Mouse (Mus musculus) macrophage (primary cell): ENCODE results near the gene Gcgr. TPM values are rescaled to one million over a fixed set of nuclear protein-coding genes. Genes with fewer than 3 reads are reported as not detected.

ENCODE experiments used
- H3K27ac ChIP-seq: fragments of 350-480 bp; formaldehyde crosslinking; 2 replicates; pipeline ENCODE4 v1.9.0; 2021
- H3K36me3 ChIP-seq: fragments of 350-480 bp; formaldehyde crosslinking; 2 replicates; pipeline ENCODE4 v1.9.0; 2021; ENCODE audit errors: inconsistent target
- H3K4me3 ChIP-seq: fragments of 350-480 bp; formaldehyde crosslinking; 2 replicates; pipeline ENCODE4 v1.9.0; 2021; ENCODE audit errors: inconsistent target
- H3K79me2 ChIP-seq: fragments of 350-480 bp; formaldehyde crosslinking; 2 replicates; pipeline ENCODE4 v1.9.0; 2021; ENCODE audit errors: inconsistent target
- WGBS: methylation state at CpG from one replicate; pipeline ENCODE4 v1.1.7; 2026; ENCODE audit warnings: inconsistent platforms; ENCODE audit not compliant: missing documents; 5-methylcytosine and 5-hydroxymethylcytosine counted together
- polyA plus RNA-seq: library from polyadenylated mRNA; stranded (reverse); fragments of 250-400 nt; gene quantifications from 3 replicates; pipeline ENCODE4 v1.2.4, GENCODE M21; 2018; ENCODE audit warnings: inconsistent platforms

Gcgr gene
- polyA plus RNA-seq, 1 experiment from 2014 or later, result 0.09 TPM

DNA sequence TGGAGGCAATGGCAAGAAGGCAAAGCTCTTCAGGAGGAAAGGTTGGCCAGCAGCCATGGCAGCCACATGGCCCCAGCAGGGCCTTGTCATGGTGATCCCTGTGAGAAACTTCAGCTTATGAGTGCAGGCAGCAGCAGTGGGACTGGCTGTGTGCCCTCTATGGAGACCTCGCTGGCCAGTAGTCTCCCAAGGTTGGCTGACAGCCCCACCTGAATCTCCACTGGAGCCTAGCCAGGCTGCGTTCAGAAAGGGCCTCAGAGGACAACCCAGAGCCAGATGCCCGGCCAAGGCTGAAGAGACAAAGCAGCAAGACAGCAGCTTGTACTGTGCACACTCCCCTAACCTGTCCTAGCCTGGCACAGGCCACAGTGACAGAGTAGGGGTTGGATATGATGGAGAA lies 8.0 kb downstream of the Gcgr start:
- 83% methylated on average over 3 of the region's 3 CpGs for WGBS
- no peak overlapping the region for H3K27ac ChIP-seq
- H3K4me3 ChIP-seq, result no peak overlapping the region
- H3K79me2 ChIP-seq, result no peaks in the 10 kb centered on the region
- peaks cover 14% of the 10 kb centered on the region; the same call in 1 of the 2 replicates for H3K36me3 ChIP-seq

DNA sequence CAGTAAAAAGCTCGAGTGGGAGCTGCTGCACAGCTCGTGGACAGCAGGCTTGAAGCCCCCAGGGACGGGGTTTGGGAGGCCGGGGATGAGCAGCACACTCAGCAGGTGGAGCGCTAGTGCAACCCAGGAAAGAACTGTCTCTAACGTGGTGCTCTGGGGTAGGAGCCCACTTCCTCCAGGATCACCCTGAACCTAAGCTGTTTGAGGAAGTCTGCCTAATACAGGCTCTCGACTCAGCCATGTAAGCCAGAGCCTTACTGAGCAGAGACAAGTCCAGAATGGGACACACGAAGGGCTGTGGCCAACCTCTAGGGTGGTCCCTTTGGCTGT lies 8.4 kb downstream of the Gcgr start:
- 17% methylated on average over 8 of the region's 8 CpGs for WGBS
- Histone ChIP-seq H3K4me3 (no peak overlapping the region), H3K79me2 (no peaks in the 10 kb centered on the region), H3K36me3 (peaks cover 19% of the 10 kb centered on the region; the same call in 1 of the 2 replicates), H3K27ac (no peak overlapping the region)

DNA sequence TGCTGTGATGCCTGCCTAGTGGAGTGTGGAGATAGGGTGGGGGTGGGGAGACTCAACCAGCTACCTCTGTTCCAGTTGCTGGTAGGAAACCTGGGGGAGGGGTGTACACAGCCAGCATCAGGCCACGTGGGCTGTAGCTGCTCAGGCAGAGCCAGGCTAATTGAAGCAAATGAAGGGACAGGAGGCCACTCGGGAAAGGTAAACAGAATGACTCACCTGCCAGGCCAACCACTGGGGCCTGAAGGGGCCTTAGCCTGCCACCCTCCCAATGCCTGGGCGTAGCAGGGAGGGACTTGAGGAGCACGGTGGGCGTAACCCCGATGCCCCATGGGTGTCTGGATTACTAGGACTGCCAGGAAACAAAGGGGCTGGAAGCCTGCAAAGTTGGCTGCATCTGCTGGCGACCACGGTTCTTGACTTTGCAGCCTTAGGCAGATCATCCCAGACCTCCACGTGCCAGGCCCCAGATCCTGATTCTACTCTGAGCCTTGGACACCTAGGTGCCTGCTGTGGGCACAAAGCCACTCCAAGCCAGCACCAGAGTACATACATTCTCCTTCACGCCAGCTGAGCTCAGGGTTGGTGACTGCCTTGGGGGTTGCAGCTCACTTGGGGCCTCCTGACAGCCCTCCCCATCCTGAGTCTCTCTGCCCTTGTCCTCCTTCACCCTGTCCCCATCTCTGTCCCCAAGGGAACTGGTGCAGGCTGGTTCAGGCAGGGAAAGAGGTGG lies 9.0 kb downstream of the Gcgr start:
- 70% methylated on average over 10 of the region's 10 CpGs for WGBS
- H3K27ac ChIP-seq, result no peak overlapping the region
- no peaks in the 10 kb centered on the region for H3K79me2 ChIP-seq
- peaks cover 24% of the 10 kb centered on the region for H3K36me3 ChIP-seq
- no peak overlapping the region for H3K4me3 ChIP-seq

DNA sequence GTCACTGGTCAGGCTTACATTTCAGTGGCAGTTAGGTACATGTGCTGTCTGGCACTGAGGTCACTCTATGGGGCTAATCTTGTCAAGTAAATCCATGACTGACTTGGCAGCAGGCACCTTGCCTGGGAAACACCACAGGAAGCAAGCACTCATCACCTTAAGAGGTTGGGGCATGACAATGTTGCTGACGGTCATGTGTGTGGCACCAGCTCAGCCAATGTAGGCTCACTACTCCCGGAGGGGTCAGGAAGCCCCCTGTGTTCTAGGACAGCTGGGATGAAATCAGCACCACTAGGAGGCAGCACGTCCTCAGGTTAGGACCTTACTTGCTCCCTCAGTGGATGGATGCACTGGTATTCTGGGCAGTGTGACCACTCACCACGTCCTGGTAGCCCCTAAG lies 11.4 kb downstream of the Gcgr start:
- Histone ChIP-seq H3K4me3 (no peak overlapping the region), H3K36me3 (peaks cover 30% of the 10 kb centered on the region), H3K27ac (no peak overlapping the region), H3K79me2 (peaks cover 21% of the 10 kb centered on the region; the same call in 1 of the 2 replicates)
- 73% methylated on average over 4 of the region's 4 CpGs for WGBS

DNA sequence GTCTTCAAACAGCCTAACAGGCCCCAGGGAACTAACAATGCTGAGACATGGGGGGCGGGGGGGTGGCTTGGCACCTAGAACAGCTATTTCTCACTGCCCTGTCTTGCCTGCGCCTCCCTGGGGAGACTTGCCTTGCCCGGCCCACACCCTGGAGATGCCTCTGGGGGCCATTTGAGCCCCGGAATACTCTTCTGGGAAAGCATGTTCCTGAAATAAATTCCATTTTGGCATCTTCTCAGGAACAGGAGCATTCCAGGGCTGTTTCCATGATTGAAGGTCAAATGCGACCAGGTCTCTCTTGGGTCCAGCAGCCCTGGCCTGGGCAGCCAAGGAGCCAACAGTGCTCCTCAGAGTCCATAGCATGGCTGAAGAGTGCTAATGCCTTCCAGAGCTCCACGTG lies 11.9 kb downstream of the Gcgr start:
- Histone ChIP-seq H3K27ac (no peak overlapping the region), H3K4me3 (no peak overlapping the region), H3K36me3 (peaks cover 30% of the 10 kb centered on the region), H3K79me2 (peaks cover 26% of the 10 kb centered on the region; the same call in 1 of the 2 replicates)
- 94% methylated on average over 6 of the region's 6 CpGs for WGBS

DNA sequence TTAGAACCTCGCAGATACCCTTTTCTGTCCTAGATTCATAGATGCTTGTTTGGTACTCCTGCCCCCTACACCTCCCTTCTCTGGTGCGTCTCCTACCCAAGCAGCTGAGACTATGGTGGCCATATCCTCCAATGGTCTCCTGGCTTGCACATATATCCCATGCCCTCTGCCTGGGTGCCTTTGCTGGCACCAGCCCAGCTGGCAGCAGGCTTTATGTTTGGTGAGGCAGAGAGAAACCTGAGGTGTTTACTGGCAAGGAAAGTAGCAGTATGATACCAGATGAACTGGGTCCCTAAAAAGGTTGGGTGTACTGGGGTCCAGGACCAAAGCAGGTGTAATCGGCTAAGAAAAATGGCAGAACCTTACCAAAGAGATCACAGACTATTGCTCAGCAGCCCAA lies 15.5 kb downstream of the Gcgr start:
- peaks cover 44% of the 10 kb centered on the region for H3K79me2 ChIP-seq

DNA sequence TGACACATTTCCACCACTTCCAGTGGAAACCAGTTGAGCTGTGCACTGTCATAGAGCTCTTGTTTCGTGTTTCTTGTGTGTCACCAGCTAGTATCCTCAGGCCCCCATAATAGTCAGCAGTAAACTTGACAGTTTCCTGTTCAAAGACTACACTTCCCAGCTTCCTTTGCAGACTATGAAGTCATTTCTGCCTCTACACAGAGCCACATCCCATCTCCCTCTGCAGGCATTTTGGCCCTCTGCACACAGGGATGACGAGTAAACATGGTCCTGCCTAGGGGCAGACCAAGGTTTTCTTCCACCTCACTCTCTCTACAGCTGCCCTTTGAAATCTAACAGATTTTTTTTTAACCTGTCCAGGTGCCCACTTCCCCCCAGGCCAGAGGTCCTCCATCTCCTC lies 17.0 kb downstream of the Gcgr start:
- H3K79me2 ChIP-seq, result peaks cover 44% of the 10 kb centered on the region
- peak overlapping the region; percentile 83 for H3K27ac ChIP-seq
- H3K36me3 ChIP-seq, result peaks cover 26% of the 10 kb centered on the region
- WGBS, result 49% methylated on average over 2 of the region's 2 CpGs
- H3K4me3 ChIP-seq, result no peak overlapping the region

More for the DNA sequence above, 15.5 kb downstream of the Gcgr start:
- H3K36me3 ChIP-seq, result peaks cover 30% of the 10 kb centered on the region
- no peak overlapping the region for H3K27ac ChIP-seq
- WGBS, result 97% methylated on average over 3 of the region's 3 CpGs
- no peak overlapping the region for H3K4me3 ChIP-seq

DNA sequence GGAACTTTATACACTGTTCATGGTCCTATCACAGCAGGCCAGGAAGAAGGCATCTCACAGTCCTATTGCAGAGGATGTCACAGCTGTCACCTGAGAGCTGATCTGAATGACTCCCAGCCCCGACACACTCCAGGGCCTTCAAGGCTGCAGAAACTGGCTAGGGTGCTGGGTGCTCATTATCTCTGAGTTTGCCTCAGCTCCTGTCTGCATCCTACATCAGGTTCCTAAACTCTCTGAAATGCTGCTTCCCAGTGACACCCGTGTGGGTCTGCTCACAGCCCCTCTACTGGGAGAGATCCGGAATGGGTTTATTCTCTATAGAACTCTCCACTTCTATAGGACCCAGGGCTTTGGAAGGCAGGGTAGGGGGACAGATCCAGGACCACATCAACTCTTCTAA lies 17.7 kb downstream of the Gcgr start:
- Histone ChIP-seq H3K79me2 (peaks cover 44% of the 10 kb centered on the region), H3K4me3 (peak overlapping the region; percentile 69), H3K36me3 (peaks cover 19% of the 10 kb centered on the region), H3K27ac (peak overlapping the region; percentile 83)
- WGBS, result 88% methylated on average over 3 of the region's 3 CpGs

DNA sequence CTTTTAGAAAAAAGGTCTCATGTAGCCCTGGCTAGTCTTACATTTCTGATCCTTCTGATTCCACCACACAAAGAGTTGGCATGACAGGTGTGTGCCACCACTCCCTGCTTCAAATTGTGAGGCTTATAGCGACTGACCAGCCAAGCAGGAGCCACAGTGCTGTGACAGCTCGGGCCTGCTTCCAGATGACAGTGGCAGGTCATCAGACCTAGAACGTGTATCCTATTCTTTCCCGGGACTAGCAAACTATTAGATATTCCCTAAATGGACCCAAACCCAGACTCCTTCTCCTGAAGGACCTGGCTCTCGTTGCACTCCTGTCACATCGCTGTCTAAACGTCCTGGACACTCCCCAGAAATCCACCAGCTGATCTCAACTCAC lies 18.3 kb downstream of the Gcgr start:
- Histone ChIP-seq H3K36me3 (peaks cover 13% of the 10 kb centered on the region), H3K79me2 (peaks cover 44% of the 10 kb centered on the region), H3K4me3 (peak overlapping the region; percentile 69), H3K27ac (peak overlapping the region; percentile 83)
- WGBS, result 13% methylated on average over 7 of the region's 7 CpGs

DNA sequence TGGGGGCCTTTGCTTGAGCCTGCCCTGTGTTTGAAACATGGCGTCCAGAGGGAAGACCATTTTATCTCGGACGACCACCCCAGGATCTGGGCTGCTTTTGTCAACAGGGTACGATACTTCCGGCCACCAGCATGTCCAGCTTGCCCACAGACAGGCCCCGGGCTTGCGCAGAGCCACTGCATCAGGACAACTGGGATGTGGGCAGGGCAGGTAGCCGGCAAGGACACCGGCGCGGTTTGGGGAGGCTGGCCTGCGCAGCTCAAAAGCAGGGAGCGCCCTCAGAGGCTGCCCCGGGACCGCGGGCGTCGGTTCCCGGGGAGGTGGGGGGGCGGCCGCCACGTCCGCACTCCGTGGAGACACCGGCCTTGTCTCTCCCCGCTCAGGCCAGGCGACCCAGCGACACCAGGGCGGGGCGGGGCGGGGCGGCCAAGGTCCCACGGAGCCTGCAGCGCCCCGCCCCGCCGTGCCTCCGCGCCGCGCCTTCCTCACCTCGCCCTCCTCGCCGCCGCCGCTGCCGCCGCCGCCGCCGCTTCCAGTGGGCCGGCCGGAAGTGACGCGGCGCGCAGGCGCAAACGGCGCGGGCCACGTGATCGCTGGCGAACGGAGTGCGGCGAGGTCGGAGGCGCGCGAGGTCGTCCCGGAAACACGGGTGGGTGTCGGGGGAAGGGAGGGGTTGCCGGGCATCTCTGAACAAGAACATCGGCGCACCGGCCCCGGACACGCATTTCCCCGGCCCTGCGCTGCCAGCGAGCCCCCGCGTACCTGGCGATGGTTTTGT lies 18.9 kb downstream of the Gcgr start, which contains the start of gene Mcrip1:
TSS of gene Mcrip1 (minus strand) at position 560 of the 778 bp plus-strand sequence.
- Histone ChIP-seq H3K4me3 (peak within 1 kb of the TSS; percentile 69), H3K27ac (peak within 1 kb of the TSS; percentile 83), H3K79me2 (peaks cover 44% of the 10 kb centered on the region), H3K36me3 (peaks cover 7% of the 10 kb centered on the region)
- WGBS, result 1% methylated on average over 72 of the region's 87 CpGs

DNA sequence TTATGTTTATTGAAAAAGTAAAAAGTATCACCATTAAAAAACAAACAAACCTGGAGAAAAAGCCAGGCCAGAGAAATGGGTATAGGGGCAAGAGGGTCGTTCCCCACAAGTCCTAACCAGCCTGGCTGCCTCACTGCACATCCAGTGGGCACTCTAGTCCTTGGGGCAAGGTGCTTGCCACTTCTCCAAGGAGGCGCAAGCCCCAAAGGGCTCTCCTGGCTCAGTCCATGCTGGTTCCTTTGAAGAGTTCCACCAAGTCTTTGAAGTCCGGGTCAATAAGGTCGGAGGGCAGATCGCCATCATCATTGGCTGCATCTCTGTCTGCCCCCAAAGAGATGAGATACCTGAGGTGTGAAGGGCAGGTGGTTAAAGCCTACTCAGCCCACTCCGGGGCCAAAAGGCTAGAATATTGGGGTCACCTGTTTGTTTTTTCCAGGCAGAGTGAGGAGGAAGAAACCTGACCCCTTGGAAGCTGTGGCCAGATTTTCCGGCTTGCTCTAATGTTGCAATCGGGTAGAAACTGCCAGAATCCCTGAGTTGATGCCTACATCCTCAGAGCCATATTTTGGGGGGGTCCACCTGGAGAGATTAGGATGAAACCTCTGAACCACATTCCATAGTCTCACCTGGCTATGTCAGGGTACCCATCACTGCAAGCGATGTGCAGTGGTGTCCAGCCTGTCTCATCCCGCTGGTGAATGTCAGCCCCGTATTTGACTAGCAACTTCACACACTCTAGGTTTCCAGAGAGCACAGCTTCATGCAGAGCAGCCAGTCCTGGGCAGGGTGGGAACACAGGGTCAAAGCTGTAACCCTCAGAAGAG lies 19.7 kb downstream of the Gcgr start:
- peak overlapping the region; percentile 46 for H3K27ac ChIP-seq

DNA sequence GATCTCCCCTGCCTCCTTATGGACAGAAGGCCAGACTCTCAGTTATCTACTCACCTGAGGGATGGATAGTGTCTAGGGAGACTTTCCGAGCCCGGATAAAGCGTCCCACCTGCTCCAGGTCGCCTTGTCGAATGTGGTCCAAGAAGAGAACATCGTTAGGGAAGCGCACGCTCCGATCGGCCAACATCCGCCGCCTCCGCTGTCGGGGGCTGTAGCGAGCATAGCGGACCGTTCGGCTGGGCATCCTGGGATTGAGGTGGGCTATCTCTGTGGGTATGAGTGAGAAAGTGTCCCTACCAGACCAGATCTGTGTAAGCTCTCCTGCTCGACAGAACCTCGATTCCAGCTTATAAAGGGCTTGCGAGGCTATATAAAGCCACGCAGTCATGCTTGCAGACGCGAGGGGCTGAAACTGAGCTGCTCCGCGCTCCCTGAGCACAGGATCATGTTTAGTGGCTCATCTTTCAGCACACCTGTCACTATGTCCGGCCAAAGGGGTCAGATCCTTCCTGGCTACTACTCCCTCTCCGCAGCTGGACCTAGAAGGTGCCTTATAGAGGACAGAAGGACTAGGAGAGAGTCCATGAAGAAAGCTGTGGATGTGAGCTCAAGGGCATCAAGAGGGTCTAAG lies 20.4 kb downstream of the Gcgr start, which contains the start of gene Ppp1r27:
TSS of gene Ppp1r27 (minus strand) at position 323 of the 631 bp plus-strand sequence.
- Histone ChIP-seq H3K27ac (peak within 1 kb of the TSS; percentile 46), H3K79me2 (peaks cover 32% of the 10 kb centered on the region), H3K4me3 (peak within 1 kb of the TSS; percentile 46), H3K36me3 (no peaks in the 10 kb centered on the region)
- 96% methylated on average over 25 of the region's 28 CpGs for WGBS

More for the DNA sequence above, 19.7 kb downstream of the Gcgr start:
- Histone ChIP-seq H3K79me2 (peaks cover 40% of the 10 kb centered on the region), H3K36me3 (no peaks in the 10 kb centered on the region; the same call in 1 of the 2 replicates), H3K4me3 (peak overlapping the region; percentile 46)
- 63% methylated on average over 11 of the region's 11 CpGs for WGBS

DNA sequence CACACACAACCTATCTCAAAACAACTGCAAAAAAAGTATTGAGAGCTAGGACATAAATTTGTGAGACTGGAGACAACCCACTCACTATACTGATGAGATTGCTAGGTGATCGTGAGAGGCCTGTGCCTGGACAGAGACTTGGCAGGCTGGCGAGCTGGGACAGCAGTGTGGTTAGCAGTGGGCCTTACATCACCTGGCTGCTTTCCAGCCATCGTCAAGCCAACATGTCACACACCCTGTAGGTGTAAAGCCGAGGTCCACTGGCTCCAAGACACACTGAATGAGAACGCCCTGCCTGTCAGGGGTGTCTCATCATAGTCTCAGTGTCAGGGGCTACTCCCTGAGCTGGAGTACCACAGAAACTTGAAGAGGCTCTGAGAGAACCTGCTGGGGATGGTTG lies 22.2 kb downstream of the Gcgr start:
- Histone ChIP-seq H3K36me3 (no peaks in the 10 kb centered on the region), H3K4me3 (no peak overlapping the region), H3K27ac (no peak overlapping the region), H3K79me2 (peaks cover 14% of the 10 kb centered on the region)
- 86% methylated on average over 5 of the region's 5 CpGs for WGBS

DNA sequence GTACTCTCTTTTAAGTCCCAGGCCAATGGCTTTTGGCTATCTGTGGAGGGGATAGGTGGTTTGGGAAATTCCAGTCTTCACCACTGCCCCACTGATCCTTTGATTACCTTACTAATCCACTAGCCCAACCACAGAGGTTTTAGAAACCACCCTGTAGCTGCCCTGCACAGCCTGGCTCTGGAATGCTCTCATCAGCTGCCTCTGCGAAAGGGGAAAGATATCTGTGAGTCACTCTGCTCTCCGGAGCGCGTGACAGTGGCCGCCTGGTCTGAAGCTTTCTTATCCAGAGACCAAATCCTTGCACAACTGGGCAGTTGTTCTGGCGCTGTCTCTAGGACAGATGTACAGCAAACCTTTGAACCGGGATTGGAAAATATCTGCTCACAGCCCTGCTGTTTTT lies 24.3 kb downstream of the Gcgr start:
- Histone ChIP-seq H3K79me2 (no peaks in the 10 kb centered on the region; the same call in 1 of the 2 replicates), H3K36me3 (no peaks in the 10 kb centered on the region), H3K4me3 (no peak overlapping the region), H3K27ac (peak overlapping the region; percentile 51)
- 85% methylated on average over 7 of the region's 7 CpGs for WGBS
